Mouse (Mus musculus): ENCODE data around the gene Eme1.

Gene Eme1

DNA sequence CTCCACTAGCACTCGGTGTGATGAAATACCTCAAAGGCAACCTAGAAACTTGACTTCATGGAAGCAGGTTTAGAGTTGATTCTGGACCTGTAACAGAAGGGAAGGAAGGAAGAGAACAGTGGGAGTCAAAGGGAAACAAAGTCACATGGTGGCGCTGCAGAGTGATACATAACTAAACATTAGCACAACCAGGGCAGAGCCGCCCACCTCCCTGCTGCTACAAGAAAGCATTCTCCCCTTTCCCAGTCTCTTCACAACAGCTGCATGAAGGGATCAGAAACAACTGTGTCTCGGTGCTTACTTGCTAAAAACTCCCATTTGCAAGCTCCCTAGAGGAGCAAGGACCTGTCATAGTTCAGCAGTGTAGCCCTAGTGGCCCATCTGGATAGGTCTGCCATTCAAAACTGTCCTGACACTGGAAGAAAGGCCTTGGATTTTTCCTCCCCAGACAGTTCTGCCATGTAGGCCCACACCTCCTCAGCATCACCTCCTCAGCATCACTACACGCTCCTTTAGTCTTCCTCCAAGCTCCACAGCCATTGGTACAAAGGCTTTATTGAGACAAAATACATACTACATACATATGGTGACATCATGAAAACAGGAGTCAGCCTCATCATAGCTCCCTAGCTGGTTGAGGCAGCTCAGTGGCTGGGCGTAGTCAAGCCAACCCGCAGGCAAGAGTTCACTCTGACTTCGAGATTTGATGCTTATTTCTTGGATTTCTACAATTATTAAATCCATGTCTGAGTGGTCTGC is 9.1 kb downstream of the Eme1 start:
- DNase-seq = no peak

DNA sequence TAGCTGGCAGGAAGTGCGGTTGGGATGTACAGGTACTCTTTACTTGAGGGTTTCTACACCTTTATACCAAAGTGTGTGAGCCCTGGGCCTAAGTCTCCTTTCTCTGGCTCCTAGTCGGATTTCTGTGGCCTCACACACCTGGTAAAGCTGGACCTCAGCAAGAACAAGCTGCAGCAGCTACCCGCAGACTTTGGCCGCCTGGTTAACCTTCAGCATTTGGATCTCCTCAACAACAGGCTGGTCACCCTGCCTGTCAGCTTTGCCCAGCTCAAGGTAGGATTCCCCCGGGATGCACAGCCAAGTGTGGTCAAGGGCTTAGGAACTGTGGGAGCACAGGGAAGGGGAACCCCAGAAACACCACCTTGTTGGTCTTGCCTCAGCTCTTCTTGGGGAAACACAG is 19.3 kb downstream of the Eme1 start:
- DNase-seq = no peak

DNA sequence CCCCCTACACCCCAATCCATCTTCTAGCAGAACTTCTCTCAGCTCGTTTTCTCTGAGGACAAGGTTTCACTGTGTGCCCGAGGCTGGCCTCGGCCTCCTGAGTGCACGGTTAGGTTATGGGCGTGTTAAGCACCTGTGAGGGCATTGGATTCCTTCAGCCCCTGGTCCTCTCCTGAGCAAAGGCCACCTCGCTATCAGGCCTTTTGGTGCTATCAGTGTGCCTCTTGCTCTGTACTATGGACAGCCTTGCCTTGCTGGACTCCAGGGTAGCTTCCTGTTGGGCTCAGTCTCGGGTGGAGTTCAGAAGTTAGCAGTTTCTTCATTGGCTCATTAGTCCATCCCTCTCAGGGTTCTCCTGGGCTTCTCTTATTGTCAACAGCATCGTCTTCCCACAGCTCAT is 20.8 kb downstream of the Eme1 start:
- DNase-seq = no peak

DNA sequence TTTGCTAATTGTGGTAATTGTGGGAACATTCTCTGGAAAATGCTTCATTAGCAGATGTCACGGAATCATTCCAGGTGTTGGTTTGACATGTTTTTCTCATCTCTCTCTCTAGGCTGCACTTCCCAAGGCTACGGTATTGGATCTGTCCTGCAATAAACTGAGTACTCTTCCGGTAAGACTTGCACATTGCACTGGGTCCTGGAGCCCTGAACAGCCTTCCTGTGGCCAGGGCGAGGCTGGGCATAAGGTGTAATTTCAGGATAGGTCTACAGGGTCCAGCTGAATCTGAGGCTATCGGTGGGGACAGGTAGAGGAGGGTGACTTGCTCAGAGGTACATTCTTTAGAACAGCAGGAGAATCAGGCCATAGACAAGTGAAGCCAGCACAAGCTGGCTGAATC is 21.8 kb downstream of the Eme1 start:
- no peak for DNase-seq

DNA sequence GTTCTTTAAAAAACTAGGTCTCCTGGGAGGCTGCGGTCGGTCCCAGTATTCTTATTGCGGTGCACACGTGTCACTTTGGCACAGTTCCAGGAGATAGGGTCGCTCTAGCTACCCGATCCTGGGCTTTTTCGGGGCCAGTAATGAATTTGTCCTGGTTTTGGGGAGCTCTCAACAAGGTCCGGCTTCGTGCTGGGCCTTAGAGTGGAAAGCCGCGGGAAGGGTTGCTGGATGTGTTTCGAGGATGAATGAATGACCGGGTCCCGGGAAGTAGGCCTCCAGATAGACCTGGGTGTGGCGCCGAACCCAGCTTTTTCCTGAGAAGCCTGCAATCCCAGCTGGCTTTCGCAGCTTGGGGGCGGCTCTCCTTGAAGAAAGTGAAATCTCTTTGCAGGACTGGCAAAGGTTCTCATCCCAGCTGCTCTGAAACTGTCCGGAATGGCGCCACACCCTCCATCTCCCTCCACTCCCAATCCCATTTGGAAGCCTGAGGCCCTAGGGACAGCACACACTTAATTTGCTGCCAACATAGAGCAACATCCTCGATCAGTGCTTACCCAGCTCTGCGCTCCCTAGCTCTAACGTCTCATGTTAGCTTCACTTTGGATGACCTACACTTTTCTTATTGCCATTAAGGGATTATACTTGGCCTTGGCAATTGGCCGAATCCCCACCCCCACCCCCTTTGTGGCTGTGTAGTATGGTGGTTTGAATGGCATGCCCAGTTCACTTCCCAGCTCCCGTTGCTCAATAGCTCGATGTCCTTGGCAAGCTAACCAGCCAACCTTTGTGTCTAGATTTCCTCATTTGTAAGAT is 23.4 kb downstream of the Eme1 start:
- DNase-seq = peak; percentile 49

DNA sequence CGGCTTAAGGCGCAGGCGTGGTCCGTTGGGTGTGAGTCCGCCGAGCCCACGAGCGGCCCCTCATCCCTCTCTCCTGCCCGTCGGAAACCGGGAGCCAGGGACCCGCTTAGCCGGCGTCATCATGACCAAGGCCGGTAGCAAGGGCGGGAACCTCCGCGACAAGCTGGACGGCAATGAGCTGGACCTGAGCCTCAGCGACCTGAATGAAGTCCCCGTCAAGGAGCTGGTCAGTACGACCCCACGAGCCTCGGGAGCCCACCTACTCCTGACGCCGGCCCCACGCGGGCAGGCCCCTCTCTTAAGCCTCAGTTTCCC is 23.9 kb downstream of the Eme1 start:
- no peak for DNase-seq

DNA sequence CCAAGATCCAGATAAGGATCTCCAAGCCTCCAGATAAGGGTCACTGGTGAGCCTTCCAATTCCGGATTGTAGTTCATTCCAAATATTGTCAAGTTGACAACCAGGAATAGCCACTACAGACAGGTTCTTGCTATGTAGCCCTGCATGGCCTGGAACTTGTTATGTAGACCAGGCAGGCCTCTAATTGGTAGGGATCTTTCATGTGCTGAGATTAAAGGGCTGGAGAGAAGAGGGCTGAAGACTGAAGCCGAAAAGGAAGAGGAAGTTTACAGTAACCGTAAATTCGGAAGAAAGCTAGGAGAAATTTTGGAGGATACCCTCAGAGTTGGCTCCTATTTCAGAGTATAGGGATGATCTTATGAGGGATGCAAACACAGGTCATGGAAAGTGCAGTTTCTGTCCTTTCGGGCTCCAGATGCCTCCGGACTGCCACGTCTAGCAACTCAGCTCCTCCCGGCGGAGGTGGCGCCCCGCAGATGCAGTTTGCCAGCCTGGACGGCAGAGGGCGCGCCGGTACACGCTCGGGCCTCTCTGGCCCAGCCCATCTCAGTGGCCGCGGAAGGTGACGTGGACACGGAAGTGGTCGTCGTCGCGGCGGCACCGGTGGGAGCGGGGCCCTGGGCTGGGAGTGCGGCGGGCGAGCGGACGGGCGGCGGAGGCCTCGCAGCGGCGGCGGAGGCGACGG is 24.4 kb downstream of the Eme1 start, which contains the start of gene Lrrc59:
Lrrc59 (plus strand) TSS at position 569 of the 685 bp plus-strand sequence.
- DNase-seq = peak; percentile 95

DNA sequence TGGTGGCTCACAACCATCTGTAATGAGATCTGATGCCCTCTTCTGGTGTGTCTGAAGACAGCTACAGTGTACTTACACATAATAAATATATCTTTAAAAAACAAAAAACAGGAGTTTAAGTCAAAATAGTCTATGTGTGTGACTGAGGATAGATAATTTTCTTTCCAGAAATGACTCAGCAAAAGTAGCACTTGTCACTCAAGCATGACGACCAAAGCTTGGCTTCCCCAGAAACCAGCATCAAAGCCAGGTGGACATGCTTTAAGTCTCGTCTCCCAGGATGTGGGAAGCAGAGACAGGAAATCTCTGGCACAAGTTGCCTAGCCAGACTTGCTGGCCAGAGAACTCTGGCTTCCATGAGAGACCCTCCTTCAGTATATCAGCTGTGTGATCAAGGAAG is 31.6 kb downstream of the Eme1 start:
- no peak for DNase-seq

DNA sequence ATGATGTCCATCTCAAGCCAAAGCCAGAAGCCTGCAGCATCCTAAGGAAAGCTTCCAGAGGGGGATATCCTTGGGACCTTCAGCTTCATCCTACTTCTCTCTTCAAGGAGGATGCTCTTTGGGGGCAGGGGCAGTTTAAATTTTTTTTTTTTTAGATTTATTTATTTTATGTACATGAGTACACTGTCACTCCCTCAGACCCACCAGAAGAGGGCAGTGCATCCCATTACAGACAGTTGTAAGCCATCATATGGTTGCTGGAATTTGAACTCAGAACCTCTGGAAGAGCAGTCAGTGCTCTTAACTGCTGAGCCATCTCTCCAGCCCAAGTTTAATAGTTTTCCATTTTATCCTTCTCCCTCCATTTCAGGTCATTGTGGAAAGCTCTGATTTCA is 32.3 kb downstream of the Eme1 start:
- no peak for DNase-seq

DNA sequence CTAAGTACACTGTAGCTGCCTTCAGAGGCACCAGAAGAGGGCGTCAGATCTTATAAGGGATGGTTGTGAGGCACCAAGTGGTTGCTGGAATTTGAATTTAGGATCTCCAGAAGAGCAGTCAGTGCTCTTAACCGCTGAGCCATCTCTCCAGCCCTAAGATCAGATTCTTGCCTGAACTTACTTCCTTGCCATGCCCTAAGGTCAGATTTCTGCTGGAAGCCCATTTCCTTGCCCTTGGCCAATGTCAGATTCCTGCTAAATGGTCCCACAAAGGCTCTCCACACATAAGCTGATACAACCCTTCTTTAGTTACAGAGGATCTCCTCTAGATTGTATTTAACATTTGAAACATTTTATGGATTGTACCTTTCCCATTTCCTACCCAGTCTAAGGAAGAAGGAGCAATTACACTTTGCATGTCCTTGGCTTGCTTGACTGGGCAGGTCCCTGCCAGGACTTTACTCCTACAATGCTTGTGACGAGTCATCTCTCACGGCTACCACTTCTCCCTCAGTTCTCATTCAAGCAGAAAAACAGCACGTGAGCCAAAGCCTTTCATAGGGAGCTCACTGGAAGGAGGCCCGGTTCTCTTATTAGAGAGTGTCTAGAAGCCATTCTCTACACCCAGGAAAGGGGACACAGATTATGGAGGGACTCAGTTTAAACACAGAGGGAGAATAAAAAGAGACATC is 32.9 kb downstream of the Eme1 start:
- no peak for DNase-seq

DNA sequence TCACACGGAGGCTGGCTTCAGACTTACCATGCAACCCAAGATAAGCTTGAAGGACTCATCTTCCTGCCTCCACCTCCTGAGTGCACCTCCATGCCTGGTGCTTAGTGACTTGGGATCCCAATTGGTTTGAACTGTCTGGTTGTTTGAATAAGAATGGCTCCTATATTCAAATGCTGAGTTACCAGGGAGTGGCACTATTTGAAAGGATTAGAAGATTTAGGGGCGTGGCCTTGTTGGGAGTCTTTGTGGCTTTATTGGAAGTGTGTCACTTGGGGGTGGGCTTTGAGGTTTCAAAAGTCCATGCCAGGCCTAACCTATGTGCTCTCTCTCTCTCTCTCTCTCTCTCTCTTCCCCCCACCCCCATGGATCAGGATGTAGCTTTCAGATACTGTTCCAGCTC is 36.1 kb downstream of the Eme1 start:
- DNase-seq = no peak

DNA sequence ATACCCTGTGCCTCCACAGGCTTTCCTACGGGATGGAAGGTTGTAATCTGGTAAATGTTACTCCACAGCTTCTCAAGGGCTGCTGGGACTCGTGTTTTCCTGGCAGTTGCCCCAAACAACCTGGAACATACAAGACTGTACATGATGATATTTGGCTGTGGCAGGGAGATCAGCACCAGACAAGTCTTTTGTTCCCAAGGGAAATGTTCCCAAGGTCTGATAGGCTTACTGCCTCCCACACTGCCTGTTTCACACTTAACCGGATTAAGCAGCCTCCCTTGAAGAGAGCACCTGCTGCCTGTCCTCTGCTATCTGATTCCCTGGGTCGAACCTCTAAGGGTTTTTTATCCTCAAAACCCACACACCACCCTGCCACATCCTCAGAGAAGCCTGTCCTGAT is 38.3 kb downstream of the Eme1 start:
- DNase-seq = no peak

DNA sequence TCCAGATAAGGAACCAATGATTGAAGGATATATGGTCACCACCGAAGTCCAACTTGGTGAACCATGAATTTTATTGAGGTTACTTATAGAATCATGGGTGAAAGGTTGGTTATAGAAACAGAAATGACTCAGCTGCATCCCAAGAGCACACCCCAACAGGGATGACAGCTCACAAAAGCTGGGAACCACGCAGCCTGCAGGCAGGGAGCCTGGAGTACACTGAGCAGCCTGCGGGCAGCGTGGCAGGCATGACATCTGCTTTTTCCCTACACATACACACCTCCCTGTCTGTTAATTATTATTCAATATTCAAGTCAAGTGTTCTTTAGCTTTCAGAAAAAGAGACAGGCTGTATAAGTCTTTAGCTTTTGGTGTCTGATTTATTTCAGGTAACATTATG is 39.2 kb downstream of the Eme1 start:
- no peak for DNase-seq

DNA sequence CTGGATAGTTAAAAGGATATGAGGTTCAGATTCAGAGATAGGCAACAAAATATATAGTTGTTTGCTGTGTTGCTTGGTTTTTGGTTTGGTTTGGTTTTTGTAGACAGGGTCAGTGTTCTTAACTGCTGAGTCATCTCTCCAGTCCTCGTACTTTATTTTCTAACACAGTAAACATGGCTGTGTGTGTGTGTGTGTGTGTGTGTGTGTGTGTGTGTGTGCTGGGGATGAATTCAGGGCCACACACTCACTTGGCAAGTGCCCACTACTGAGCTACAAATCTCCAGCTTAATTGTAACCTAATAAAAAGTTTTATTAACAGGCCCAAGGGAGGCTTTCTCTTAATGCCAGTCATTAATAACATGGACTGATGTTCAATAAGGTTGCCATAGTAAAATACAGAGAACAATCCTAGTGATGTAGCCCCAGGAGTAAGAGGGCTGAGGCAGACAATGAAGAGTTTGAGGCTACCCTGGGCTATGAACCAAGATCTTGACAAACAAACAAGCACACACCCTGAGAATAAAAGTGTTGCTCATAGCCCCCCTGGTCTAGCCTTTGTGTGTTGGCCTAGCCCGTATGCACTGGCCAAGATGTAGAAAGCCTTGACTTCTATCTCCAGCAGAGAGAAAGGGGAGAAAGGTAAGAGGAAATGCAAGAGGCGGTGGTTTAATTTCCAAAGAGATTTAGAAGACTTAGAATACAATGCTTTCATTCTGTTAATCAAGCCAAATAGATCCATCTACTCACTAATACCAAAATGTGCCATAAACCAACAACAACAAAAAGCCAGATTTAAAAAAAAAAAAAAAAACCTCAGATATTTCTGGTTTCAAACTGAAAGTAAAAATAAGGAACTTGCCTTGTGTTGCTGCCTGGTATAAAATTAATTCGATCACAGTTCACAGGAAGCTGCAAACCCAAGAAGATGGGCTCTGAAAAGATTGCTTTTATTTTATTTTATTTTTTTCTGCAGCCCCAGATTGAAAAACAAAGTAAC is 42.7 kb downstream of the Eme1 start:
- DNase-seq = no peak

DNA sequence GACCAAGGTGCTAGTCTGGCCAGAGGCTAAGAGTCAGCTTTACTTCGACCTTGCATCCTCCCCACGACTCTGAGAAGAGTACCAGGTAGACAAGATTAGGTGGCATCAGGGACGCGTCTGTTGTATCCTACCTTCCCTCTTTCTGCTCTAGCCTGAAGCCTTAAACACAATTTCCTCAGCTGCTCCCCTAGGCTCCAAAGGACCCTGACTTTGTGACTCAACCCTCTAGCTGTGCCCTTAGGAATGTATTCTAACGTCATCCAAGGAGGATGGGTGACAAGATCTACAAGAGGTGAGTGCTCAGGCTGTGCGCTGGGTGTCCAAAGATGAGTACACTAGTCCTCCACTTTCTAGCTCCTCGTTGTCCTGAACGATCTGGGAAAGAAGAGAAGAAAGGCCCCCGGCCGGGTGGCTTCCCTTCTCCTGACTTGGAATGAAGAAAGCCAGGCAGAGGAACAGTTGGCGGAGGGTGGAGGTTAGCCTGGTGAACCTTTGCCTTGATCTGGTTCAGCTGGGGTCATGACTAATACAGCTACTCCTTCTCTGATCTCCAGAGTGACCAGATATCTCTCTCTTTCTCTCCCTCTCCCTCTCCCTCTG is 51.3 kb downstream of the Eme1 start:
- no peak for DNase-seq

DNA sequence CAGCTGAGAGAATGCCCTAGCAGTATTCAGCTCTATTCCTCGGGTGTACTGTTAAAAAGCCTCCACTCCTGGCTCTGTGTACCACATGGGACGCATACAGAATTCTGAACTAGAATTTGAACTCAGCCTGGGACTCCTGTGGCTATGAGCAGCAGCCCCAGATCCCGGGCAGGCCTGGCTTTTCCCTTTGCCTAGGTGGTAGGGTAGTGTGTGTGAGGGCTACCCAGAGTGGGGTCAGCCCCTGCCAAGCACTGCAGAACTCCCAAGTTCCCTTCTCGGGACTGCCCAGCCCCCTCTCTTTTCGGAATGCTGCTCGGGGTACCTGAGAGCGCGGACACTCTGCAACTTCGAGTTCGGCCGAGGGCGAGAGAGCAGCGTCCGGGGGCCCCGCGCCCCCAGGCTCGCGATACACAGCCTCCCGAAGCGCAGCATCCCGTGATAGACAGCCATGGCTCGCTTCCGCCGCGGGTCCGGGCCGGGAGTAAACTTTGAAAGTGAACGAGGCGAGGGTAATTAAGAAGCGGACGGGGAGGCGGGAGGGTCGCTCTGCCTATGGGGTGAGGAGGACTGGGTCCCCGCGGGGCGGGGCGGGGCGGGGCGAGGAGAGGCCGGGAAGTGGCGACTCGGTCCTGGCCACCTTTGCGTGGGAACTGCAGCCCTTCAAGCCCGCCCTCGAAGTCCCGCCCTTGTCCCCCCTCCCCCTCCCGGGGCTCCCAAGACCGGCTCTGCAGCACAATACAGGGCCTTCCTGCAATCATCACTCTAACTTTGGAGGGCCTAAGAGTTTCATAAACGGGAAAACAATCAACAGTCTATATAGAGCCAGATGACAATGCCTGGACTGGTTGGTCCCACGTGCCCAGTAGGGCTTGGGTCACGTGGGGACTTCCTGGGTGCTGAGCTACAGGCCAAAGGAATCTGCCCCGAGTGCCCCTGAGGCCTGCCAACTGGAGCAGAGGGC is 52.2 kb downstream of the Eme1 start, which contains the start of gene Acsf2:
Acsf2 (minus strand) TSS at position 551 of the 961 bp plus-strand sequence.
- peak; percentile 80 for DNase-seq

DNA sequence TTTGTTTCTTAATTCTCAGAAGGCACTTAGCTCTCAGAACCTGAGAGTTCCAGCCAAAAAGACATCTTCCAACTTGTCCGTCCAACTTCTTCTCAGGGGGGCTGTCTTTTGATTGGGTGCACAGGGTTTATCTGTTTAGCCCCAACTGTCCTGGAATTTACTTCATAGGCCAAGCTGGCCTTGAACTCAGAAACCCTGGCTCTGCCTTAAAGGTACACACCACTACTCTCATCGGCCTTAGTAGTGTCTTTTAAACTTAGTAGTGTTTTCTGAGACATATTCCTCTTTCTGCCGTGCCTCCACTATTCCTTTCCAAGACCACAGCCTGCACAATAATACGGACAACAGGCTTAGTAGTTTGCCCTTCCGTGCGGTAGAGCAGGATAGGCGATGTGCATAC is 53.3 kb downstream of the Eme1 start:
- DNase-seq = no peak

DNA sequence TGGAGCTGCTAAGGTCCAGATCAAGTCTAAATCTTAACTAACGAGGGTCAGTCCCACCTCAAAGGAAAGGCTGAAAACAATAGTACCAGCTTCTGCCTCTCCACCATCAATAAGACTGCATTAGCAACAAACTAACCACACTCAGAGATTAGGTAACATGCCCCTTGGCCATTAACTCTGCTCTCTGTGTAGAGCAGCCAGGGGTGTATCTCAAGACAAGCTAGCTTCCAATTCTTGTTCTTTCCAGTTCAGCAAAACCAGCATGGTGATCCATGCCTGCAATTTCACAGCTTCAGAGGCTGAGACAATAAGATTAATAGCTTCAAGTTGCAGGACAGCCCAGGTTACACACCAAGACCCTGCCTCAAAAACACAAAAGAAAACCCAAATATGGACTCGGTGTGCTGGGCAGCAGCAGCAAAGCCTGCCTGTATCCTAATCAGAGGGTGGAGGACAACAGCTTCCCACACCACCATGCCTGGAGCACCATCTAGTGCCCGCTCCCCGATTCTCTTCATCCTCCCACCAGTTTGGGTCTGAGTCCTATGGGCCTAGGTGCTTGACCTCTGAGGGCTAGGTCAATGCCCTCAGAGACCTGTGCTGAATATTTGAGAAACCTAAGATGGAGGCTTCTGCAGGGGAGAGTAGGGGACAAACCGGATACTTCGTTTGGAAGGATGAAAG is 55.2 kb downstream of the Eme1 start:
- no peak for DNase-seq

DNA sequence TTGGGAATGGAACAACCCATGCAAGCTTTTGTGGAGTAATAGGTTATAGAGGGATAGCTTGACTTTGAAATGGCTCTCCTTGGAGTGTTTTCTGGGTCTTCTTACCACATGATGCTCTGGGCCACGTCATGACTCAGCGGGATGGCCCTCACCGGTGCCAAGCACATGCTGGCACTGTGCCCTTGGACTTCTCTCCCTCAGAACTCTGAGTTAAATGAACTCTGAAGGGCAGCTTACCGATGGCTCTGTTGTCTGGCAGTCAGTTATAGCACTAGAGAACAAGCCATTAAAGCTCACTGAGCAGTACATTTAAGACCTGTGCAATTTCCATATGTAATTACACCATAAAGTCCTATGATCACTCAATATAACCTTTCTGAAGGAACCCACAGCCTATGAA is 56.4 kb downstream of the Eme1 start:
- no peak for DNase-seq
